Mouse (Mus musculus) intestine, embryonic 15.5 days (tissue): ENCODE data around the gene Blmh. TPM values are rescaled to one million over a fixed set of nuclear protein-coding genes. Genes with fewer than 3 reads are reported as not detected.
"Not testable (repeated sequence)": the region's sequence is repeated elsewhere in the genome, so short reads cannot be mapped to it uniquely, and the experiment has no call there.

Experiments used
- ATAC-seq: fragments of 200-750 bp; cut with Nextera tagmentation; 2 replicates; pipeline ENCODE4 v1.8.0; 2017; ENCODE audit warnings: moderate TSS enrichment, moderate library complexity
- H3K27ac ChIP-seq: fragments of 300-500 bp; sonication (generic); 2 replicates; pipeline ENCODE4 v1.5.1; 2015; ENCODE audit warnings: mild to moderate bottlenecking, inconsistent platforms
- H3K27me3 ChIP-seq: fragments of 300-500 bp; sonication (generic); replicated peaks from 2 replicates; pipeline ENCODE4 v1.6.1; 2015; ENCODE audit warnings: inconsistent platforms
- H3K36me3 ChIP-seq: fragments of 300-500 bp; sonication (generic); 2 replicates; pipeline ENCODE4 v1.6.1; 2015; ENCODE audit warnings: inconsistent platforms
- H3K4me1 ChIP-seq: fragments of 300-500 bp; sonication (generic); replicated peaks from 2 replicates; pipeline ENCODE4 v1.6.1; 2015; ENCODE audit warnings: inconsistent platforms
- H3K4me2 ChIP-seq: fragments of 300-500 bp; sonication (generic); replicated peaks from 2 replicates; pipeline ENCODE4 v1.6.1; 2015; ENCODE audit warnings: mild to moderate bottlenecking, inconsistent platforms
- H3K4me3 ChIP-seq: fragments of 300-500 bp; sonication (generic); replicated peaks from 2 replicates; pipeline ENCODE4 v1.5.1; 2015; ENCODE audit warnings: inconsistent platforms
- H3K9ac ChIP-seq: fragments of 300-500 bp; sonication (generic); 2 replicates; pipeline ENCODE4 v1.6.1; 2015; ENCODE audit warnings: inconsistent platforms
- H3K9me3 ChIP-seq: fragments of 300-500 bp; sonication (generic); 2 replicates; pipeline ENCODE4 v1.6.1; 2016; ENCODE audit warnings: inconsistent platforms
- WGBS: fragments of 180-500 bp; shearing (Covaris S2); methylation state at CpG from one replicate; pipeline ENCODE4 v1.1.7; 2015; 5-methylcytosine and 5-hydroxymethylcytosine counted together
- polyA plus RNA-seq: library from polyadenylated mRNA; unstranded; fragments of >200 nt; fragmentation: Nextera tagmentation; extraction: Ambion mirVana; gene quantifications from 2 replicates; pipeline ENCODE4 v1.2.1, GENCODE M21; 2015

The Blmh gene
- polyA plus RNA-seq, 1 experiment from 2014 or later: 126 TPM

DNA sequence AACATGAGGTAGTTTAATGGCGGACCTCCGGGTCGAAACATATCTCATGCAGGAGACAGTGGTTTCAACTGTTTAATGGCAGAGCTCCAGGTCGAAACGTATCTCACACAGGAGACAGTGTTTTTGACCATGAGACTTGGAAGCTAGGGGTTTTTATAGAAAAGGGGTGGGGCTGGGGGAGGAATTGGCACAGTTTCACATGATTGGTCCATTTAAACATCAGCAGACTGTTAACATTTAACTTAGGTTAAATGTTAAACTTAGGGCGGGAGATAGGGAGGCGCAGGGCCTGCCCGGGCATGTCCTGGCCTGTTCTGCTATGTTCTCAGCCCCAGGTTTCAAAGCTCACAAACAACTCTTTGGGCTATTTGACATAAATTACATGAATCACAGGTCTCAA is 4.0 kb downstream of the Blmh start:
- not testable (repeated sequence) for H3K27ac ChIP-seq, H3K9me3 ChIP-seq, H3K4me3 ChIP-seq, H3K4me2 ChIP-seq, H3K4me1 ChIP-seq, H3K27me3 ChIP-seq, ATAC-seq, H3K36me3 ChIP-seq, H3K9ac ChIP-seq
- 78% methylated on average over 8 of the region's 8 CpGs for WGBS

DNA sequence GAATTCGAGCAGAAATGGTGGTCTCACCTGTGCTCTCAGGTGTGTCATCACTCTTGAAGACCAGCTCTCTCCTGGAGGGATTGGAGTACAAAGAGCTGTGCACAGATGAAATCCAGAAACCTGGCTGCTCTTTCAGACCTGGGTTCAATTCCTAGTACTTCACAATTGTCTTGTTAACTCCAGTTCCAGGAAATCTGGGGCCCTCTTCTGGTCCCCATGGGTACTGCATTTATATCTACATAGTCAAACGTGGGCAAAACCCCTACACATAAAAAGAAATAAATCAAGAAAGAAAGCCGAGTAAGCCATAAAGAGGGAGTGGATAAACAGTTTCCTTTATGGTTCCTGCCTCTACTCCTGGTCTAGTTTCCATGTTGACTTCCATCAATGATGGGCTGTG is 8.6 kb downstream of the Blmh start:
- H3K4me1 ChIP-seq: no peaks in the 10 kb centered on the region
- H3K4me2 ChIP-seq: no peak overlapping the region
- no peak for ATAC-seq
- H3K9ac ChIP-seq: no peak overlapping the region
- no peak overlapping the region for H3K27ac ChIP-seq
- H3K9me3 ChIP-seq: no peaks in the 10 kb centered on the region
- H3K4me3 ChIP-seq: no peak overlapping the region
- WGBS: 58% methylated on average over 3 of the region's 3 CpGs
- H3K27me3 ChIP-seq: no peaks in the 10 kb centered on the region
- H3K36me3 ChIP-seq: no peaks in the 10 kb centered on the region

DNA sequence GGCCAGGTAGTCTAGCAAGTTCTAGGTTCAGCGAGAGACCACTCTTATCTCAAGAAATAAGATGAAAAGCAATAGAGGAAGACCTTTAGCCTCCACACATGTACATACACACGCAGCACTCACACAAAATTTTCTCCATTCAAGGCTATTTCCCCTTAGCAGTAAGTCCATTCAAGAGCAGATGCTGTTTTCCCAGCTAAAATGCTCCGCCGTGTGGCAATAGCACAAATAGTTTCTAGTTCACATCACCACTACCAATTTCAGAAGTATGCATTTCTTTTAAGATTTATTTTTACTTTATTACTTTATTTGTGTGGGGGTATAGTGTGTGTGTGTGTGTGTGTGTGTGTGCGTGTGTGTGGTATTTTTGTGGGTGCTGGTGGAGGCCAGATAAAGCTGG is 12.0 kb downstream of the Blmh start:
- Histone ChIP-seq H3K4me1 (no peaks in the 10 kb centered on the region), H3K36me3 (no peaks in the 10 kb centered on the region), H3K9ac (no peak overlapping the region), H3K4me2 (no peak overlapping the region), H3K9me3 (no peaks in the 10 kb centered on the region), H3K27me3 (no peaks in the 10 kb centered on the region), H3K4me3 (no peak overlapping the region), H3K27ac (no peak overlapping the region)
- no peak for ATAC-seq
- WGBS: 72% methylated on average over 5 of the region's 5 CpGs

DNA sequence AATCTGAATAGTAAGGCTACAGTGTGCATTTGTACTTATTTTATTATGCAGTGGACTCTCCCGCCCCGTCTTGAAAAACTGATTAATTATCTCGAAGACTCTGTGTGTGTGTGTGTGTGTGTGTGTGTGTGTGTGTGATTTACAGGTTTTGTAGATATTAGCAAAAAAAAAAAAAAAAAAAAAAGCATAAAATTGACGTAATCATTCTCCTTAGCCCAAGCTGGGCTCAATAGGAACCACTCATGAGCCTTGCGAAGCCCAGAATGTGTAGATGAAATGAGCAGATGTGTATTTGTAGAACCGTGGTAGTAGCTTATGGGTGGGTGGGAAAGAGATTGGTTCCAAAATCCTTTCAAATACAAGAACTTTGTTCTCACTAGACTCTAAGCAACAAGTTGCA is 20.2 kb downstream of the Blmh start:
- Histone ChIP-seq H3K9ac (peak overlapping the region; percentile 66; the same call in 1 of the 2 replicates), H3K4me2 (peak overlapping the region; percentile 65), H3K4me1 (peaks cover 8% of the 10 kb centered on the region), H3K27ac (peak overlapping the region; percentile 73), H3K9me3 (no peaks in the 10 kb centered on the region), H3K27me3 (no peaks in the 10 kb centered on the region), H3K4me3 (peak overlapping the region; percentile 76), H3K36me3 (no peaks in the 10 kb centered on the region)
- 67% methylated on average over 6 of the region's 6 CpGs for WGBS
- no peak for ATAC-seq

DNA sequence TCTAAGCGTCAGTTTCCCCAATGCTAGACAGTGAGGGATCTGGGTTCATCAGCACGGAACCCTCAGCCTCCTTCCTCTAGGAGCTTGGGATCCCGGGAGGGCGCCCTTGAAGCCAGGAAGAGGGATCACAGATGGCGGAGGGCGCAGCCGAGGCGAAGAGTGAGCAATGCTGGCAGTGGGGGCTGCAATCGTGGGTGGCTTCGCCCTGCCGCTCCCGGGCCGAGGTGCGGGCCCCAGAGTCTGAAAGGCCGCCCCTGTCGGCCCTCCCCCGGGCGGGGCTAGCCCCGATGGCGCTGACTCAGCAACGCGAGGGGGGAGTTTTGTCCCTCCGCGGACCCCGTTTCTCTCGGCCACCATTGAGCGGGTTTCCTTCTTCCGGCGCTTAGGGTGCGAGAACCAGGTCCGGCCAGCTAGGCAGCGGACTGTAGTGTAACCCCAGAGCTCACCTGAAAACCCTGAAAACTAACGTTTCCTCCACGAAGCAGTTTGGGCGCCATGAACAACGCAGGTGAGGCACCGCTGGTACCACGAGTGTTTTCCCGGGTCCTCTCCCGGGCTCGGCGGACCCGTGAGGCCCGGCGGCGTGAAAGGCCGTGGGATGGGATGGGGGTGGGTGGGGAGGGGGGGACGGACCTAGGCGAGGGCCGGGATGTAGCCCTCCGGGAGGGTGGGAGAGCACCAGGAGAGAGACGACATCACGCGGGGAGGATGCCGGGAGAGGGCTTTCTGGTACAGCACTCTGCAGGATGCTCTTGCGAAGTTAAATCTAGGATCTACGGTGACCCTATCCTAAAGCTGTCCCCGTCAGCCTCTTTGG is 21.0 kb downstream of the Blmh start:
- WGBS: under 1% methylated on average over 58 of the region's 58 CpGs
- Histone ChIP-seq H3K9me3 (no peaks in the 10 kb centered on the region), H3K27me3 (no peaks in the 10 kb centered on the region), H3K4me3 (peak overlapping the region; percentile 76), H3K4me2 (peak overlapping the region; percentile 65), H3K36me3 (no peaks in the 10 kb centered on the region), H3K4me1 (peaks cover 8% of the 10 kb centered on the region), H3K9ac (peak overlapping the region; percentile 66), H3K27ac (peak overlapping the region; percentile 73)
- peak; percentile 98 for ATAC-seq

DNA sequence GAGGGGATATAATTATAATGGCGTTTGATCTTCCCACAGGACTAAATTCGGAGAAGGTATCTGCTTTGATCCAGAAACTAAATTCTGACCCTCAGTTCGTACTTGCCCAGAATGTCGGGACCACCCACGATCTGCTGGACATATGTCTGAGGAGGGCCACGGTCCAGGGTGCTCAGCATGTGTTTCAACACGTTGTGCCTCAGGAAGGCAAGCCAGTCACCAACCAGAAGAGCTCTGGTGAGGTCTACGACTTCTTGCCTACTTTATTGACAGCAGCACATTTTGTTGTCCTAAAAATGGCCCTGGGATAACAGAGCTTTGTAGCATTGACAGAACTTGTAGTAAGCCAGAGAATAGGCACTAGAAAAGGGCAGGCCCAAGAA is 21.6 kb downstream of the Blmh start:
- WGBS: 4% methylated on average over 8 of the region's 8 CpGs
- Histone ChIP-seq H3K4me2 (peak overlapping the region; percentile 65), H3K9ac (peak overlapping the region; percentile 66), H3K36me3 (no peaks in the 10 kb centered on the region; the same call in 1 of the 2 replicates), H3K4me3 (peak overlapping the region; percentile 76), H3K27me3 (no peaks in the 10 kb centered on the region), H3K4me1 (peaks cover 8% of the 10 kb centered on the region), H3K27ac (no peak overlapping the region), H3K9me3 (no peaks in the 10 kb centered on the region)
- ATAC-seq: no peak

DNA sequence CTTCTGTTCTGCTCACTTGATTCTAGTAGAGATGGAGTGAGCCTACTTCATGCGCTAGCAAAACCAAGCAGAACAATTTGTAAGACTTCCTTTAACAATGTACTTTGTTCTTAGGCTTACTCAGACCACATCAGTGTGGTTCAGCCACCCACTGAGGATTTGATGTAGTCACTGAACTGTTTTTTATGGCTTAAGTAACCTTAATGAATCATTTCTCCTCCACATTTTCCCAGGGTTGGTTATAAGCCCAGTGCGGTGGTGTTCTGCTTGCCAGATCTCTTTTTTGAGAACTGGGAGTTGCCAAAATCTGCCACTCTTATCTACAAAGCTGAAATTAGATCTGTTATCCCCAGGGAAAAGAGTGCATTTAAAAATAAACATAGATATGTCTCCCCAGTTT is 28.9 kb downstream of the Blmh start:
- Histone ChIP-seq H3K4me1 (no peaks in the 10 kb centered on the region), H3K27me3 (no peaks in the 10 kb centered on the region), H3K9me3 (no peaks in the 10 kb centered on the region), H3K4me3 (no peak overlapping the region), H3K4me2 (no peak overlapping the region), H3K36me3 (peaks cover 14% of the 10 kb centered on the region; the same call in 1 of the 2 replicates), H3K27ac (no peak overlapping the region), H3K9ac (no peak overlapping the region)
- ATAC-seq: no peak
- 85% methylated on average over 2 of the region's 2 CpGs for WGBS

DNA sequence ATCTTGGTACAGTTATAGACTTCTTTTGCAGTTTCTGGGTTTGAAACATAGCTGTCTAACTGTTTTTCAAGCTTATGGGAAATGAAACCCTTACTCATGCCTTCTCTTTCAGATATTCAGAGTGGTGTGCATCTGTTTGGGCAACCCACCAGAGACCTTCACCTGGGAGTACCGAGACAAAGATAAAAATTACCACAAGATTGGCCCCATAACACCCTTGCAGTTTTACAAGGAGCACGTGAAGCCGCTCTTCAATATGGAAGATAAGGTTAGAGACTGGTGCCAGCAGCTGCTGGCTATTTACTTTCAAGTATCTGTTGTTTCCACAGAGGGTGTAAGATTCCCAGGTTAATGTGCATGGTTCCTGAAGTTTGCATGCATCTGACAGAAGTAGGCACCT is 41.1 kb downstream of the Blmh start:
- WGBS: 93% methylated on average over 3 of the region's 3 CpGs
- Histone ChIP-seq H3K9me3 (no peaks in the 10 kb centered on the region), H3K4me1 (no peaks in the 10 kb centered on the region), H3K9ac (no peak overlapping the region), H3K4me3 (no peak overlapping the region), H3K4me2 (no peak overlapping the region), H3K27ac (no peak overlapping the region), H3K27me3 (no peaks in the 10 kb centered on the region), H3K36me3 (peaks cover 23% of the 10 kb centered on the region)
- no peak for ATAC-seq

DNA sequence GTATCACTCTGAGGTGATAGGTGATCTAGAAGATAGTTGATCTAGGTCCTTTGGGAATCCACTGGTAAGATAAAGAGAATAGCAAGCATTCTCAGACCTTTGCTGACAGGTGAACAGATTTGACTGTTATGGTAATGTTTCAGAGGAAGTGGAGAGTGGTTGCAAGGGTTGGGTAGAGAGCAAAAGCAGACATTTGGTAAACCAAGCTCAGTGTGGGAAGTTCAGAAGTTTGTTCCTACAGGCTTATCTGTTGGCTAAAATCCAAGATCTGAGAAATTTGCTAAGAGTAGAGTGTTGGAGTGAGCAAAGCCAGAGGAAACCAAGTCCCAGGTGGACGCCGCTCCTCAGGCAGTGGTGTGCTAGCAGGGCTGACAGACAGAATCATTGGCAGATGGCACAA is 45.7 kb downstream of the Blmh start:
- ATAC-seq: no peak
- Histone ChIP-seq H3K9ac (no peak overlapping the region), H3K4me3 (no peak overlapping the region), H3K27ac (no peak overlapping the region), H3K9me3 (no peaks in the 10 kb centered on the region), H3K27me3 (no peaks in the 10 kb centered on the region), H3K36me3 (peaks cover 46% of the 10 kb centered on the region), H3K4me2 (no peak overlapping the region), H3K4me1 (no peaks in the 10 kb centered on the region)
- WGBS: 88% methylated on average over 2 of the region's 2 CpGs

DNA sequence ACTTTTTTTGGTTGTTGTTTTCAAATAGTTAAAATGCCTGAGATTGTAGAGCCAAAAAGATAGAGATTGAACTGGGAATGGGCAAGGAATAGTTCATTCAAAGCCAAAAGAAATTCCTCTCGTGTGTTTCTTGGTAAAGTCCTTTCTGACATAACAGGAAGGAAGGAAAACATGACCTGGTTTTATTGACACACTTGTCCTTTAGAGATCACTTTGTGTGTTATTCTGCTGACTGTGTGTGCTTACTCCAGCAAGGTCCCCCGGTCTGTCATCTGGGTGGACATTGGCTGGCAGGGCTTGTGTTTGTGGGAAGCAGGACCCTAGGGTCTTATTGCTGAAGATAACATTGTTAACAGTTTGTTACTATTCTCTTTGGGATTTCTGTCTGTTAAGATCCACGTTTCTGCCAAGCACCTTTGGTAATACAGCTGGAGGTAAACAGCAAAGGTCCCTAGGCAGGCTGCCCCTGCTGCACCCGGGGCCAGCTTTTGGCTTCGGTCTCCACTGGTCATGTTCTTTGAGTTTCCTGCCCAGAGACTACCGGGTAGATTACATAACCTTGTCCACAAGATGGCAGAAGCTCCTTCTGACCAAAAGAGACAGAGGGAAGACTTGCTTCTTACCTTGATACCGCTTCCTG is 50.2 kb downstream of the Blmh start:
- 81% methylated on average over 7 of the region's 7 CpGs for WGBS
- Histone ChIP-seq H3K27me3 (no peaks in the 10 kb centered on the region), H3K27ac (no peak overlapping the region), H3K4me3 (no peak overlapping the region), H3K9me3 (no peaks in the 10 kb centered on the region), H3K4me2 (no peak overlapping the region), H3K36me3 (peaks cover 42% of the 10 kb centered on the region), H3K4me1 (no peaks in the 10 kb centered on the region), H3K9ac (no peak overlapping the region)
- no peak for ATAC-seq

DNA sequence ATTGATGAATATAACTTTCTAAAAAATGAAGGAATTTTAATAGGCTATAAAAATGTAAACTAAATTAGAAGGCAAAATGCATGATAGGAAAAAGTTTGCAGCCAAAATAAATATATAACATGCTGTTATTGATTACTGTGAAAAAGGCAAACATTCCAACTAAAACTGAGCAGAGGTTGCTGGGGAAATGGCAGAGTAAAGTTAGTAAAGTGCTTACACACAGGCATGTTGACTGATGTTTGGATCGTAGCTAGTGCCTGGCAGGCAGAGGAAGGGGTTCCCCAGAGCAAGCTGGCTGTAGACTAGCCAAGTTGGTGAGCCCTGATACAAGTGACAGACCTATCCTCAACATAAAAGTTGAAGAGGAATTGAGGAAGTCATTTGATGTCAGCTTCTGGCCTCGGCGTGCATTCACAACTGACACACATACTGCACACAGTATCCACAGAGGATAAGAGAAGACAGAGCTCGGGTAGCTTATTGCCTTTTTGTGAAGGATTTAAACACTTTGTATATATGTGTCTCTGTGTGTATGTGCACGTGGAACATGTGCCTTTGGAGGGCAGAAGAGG is 57.0 kb downstream of the Blmh start:
- H3K4me2 ChIP-seq: no peak overlapping the region
- 71% methylated on average over 5 of the region's 5 CpGs for WGBS
- no peak overlapping the region for H3K9ac ChIP-seq
- no peaks in the 10 kb centered on the region; the same call in 1 of the 2 replicates for H3K4me1 ChIP-seq
- H3K36me3 ChIP-seq: peaks cover 22% of the 10 kb centered on the region; the same call in 1 of the 2 replicates
- no peak for ATAC-seq
- no peak overlapping the region for H3K4me3 ChIP-seq
- H3K9me3 ChIP-seq: no peaks in the 10 kb centered on the region
- no peaks in the 10 kb centered on the region for H3K27me3 ChIP-seq
- H3K27ac ChIP-seq: no peak overlapping the region

DNA sequence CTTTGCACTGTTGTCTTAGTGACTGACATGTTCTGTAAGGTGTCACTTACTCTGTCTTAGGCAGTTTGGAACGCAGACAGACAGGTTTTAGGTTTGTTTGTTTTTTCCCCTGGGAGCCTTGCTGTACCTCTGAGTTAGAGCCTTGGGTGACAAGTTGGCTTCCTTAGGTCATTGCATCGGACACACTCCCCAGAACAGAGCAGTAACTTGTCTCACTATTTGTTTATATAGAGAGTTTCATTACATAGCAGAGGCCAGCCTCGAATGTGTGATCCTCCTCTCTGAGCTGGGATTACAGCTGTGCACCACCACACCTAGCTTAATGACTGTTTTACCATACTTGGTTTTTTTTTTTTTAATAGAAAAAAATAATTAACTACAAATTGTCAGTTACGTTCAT is 57.8 kb downstream of the Blmh start:
- H3K36me3 ChIP-seq: peaks cover 28% of the 10 kb centered on the region
- ATAC-seq: no peak

More for the DNA sequence above, 57.8 kb downstream of the Blmh start:
- no peak overlapping the region for H3K27ac ChIP-seq
- H3K4me3 ChIP-seq: no peak overlapping the region
- H3K9ac ChIP-seq: no peak overlapping the region
- H3K27me3 ChIP-seq: no peaks in the 10 kb centered on the region
- H3K9me3 ChIP-seq: no peaks in the 10 kb centered on the region
- WGBS: 45% methylated on average over 4 of the region's 4 CpGs
- no peak overlapping the region for H3K4me2 ChIP-seq
- H3K4me1 ChIP-seq: no peaks in the 10 kb centered on the region; the same call in 1 of the 2 replicates
